Mouse (Mus musculus): ENCODE results near the gene 4931428L18Rik.

Gene 4931428L18Rik

DNA sequence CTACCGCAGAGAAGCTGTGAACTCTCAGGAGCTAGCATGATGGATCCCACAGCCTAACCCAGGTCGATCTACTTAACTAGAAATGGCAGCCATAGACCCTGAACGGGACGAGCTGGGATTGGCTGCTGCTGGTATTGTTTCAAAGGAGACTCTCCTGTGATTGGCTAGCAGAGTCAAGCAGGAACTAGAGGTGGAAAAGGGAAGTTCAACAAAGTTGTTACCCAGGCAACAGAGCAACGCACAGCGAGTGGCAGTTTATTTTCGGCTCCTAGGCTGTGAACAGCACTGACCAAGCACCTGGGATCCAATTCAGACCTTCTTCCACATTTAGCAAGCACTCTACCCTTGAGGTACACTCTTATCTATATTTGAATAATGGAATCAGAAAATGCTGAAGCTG is at the start of gene 4931428L18Rik, which contains the start of gene Pih1d3:
Gene 4931428L18Rik, minus strand, starts transcription at position 121 of the 400 bp plus-strand sequence.
Gene Pih1d3, plus strand, starts transcription at position 275 of the 400 bp plus-strand sequence.
- no peak for DNase-seq

DNA sequence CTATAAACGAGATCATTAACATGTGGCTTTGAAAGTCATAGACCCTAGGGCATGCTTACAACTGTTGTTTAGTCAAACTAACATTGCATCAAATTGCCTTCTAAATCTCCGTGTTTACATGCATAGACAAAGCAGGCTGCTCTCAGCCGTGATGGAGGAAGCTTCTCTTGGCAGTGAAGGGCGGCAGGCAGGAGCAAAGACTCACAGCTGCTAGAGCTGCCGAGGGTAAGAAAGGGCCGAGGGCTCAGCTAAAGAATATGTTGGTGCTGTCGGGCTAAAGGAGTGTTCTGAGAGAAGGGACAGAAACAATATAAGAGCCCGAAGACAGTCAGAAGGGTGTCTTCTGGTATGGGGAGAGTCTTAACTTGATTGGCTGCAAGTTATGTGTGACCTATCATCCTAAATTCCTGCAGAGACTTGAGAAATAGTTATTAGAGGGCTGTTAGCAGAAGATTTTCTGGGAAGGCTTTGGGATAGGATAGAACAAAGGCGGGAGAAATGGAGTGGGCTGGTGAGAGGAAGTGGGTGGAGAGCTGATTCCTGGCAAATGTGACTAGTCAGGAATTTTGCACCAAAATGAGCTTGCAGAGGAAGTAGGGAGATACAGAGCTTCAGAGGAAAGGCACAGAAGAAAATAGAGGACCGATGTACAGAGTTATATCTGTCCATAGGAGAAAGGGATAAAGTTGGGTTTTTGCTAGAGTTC is 37.9 kb upstream of the 4931428L18Rik start:
- DNase-seq = peak; percentile 18

DNA sequence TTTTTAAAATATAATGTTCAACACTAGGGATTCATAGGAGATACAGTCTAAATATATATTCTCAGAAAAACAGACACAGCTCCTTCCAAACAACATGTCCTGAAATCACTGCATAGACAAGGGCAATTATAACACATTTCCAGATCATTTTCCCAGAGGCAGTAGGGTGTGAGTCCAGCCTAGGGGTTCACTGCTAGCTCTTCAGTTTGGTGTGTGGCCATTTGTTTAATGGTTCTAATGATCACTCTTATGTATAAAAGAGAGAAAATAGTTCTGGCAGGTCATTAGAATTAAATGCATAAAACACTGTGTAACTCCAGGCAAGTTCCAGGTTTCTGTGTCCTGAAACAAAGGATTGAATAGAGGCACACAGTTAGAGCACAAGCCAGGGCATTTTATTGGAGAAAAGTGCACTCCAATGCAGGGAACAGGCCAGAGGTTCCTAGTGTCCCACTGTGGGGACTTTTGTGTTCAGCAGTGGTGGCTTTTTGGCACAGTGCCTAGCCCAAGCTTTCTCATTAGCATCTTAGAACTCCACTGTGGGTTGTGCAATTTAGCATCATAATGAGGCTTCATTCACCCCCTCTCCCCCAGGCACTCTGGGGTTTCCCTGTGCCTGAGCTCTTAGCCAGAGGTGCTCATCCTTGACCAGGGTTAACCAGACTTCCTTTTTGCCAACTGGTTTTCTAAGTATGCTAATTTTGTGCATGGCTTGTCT is 11.0 kb upstream of the 4931428L18Rik start:
- DNase-seq = no peak

DNA sequence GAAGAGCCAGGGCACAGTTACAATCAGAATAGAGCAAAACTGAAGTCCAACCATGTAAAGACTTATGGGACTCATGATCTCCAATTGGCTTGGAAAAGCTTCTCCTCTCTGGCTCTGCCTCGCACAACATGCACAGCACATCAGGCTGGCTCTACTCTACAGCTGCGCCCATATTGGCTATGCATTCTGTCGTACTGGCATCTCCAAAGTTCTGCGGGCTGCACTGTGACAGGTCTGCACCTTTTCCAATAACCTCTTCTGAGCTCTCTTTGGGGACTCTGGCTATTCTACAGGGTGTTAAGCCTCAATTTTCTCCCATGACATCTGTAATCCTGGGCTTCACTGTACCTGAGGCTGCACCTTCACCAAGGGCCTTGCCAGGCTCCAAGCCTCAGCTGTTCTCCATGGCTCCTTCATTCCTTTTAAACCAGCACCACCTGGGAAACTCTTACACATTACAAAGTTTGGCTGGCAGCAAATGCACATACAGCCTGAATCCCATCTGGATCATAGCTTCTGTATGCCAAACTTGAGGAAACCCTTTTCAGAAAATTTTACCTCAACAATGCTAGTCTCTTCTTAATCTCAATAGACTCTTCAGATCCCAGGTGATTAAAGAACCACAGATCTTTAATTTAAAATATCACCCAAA is 1.8 kb downstream of the 4931428L18Rik start:
- no peak for DNase-seq

DNA sequence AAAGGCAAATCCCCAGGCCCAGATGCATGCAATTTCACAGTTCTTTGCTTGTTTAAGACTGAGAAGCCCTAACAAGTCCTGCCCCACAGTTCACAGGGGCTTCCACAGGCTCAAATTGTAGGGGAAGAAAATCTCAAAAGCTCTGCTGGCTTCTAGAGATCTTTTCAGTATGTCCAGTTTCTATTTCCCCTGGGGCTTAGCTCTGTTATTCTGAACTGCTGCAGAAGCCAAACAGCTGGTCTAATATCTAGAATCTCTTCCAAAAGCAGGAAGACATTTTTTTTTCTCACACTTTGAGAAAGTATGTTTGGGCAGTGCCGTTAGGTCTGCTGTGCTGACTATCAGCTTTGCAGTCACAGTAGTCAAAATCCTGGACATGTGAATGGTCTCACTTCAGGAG is 7.7 kb downstream of the 4931428L18Rik start:
- DNase-seq = peak; percentile 5

DNA sequence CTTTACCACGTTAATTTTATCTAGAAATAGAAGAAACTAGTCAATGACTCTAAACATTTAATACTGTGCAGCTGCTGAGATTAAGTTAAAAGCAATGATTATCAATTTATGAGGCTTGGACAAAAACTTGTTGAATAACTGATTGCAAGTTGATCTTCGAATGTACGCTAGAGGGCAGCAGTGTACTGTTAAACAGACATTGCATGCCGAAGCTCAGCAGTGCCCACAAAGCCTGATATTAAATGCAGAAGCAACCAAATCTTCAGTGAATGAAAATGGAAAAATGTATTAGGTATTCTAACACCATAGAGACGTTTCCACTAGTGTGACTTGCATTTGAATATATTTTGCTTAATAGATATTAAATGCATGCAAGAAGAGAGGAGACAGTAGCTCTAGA is 12.3 kb downstream of the 4931428L18Rik start:
- DNase-seq = peak; percentile 56

DNA sequence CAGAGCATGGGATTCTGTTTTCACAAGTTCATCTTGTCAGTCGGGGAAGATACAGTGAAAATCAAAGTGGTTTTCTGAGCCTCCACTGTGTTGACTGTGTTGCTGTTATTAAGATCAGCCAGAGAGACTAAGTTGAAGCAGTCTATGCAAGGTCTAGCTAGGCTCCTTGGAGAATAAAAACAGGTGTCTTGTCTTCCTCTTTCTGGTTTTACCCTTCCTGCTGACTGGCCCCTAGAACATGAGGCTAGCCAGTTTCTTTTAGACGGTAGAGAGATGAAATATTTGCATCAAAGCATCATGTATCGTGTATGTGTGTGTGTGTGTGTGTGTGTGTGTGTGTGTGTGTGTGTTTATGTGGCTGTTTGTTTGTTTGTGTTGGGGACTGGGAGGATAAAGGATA is 16.7 kb downstream of the 4931428L18Rik start:
- DNase-seq = no peak

DNA sequence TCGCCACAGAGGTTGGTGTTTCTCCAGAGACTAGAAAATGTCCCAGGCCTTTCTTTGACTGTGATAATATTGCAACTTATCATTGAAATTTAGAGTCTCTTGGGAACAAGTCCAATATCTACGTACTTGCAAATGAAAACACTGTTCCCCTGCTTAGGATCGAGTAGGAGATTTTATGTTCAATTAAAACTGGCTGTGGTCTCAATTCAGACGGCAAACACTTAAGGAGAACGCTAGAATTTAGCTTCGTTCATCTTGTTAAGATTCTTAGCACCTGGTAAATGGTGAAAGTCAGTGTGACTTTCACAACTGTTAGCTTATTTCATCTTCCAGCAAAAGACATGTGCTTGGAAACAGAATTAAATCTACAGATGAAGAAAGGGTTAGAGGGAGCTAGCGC is 17.1 kb downstream of the 4931428L18Rik start:
- no peak for DNase-seq

DNA sequence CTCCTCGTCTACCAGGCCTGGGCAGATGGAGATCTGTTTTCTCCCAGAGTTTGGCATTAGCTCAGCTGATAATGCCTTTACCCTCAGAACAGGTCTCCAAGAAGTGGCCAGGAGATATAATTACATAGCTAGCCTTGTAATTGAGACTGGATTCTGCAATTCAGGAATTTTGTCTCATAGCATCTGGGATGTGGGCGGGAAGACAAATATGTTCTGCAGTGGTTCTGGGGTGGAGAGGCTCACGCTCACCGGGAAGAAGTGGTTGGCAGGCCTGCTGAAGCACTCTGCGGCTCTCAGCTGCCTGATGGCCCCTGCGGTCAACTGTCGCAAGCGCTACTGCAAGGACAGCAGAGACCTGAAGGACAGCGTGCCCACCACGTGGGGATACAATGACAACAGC is 18.7 kb downstream of the 4931428L18Rik start:
- no peak for DNase-seq

DNA sequence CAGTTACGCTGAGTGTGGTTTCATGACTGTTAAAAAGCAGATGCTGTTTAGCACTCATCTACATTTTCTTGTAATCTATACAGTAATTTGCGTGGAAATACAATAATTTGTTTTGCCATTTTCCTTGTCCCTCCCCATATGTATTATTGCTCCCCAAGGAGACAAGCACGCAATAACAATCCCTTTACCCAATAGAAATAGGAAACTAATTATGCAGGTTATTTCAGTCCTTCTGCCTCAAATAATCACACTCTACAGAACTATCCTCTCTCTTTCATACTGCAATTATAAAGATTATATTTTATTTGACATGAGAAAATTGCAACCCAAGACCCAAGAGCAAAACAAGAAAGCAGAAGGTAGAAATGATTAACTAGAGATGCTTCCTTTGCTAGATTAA is 25.5 kb downstream of the 4931428L18Rik start:
- no peak for DNase-seq

DNA sequence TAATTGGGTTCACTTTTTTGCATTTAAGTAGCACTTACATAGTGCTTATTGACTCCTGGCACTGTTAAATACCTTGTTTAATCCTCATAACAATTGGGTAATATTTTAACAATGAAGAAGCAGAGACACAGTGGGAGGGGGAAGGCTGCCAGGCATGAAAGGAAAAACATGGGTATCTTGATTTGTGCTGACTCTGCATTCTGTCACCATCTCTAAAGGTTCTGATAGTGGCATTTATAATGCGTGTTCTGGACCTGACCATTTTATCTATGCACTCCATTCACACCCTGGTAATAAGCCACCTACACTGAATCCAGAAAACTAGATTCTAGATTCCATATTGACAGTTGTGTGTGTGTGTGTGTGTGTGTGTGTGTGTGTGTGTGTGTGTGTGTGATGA is 26.9 kb downstream of the 4931428L18Rik start:
- no peak for DNase-seq

DNA sequence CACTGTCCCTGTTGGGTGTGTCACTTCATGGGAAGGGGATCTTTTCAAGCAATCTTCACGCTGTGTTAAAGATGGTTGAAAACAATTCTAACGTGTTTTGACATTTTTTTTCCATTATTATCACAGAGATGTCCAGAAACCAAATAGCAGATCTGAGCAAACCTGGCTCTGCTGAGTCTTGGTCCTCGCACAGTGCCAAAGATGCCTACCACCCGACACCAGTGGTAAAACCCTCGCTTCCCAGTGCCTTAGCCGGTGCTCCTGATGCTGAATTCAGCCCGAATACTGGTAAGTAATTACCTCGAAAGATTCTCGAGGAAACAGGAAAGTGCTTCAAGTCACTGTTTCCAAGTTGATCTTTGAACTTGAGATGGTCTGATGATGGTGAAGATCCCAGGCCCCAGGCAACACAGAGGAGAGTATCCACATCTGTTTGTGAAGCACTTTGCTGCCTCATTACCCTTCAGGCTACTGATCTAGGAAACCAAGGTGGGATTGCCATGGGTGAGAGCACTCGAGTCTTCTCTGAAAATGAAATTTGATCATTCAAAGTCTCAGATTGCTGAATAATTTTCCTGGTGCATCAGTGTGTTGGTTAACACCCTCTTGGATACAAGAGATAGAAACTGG is 32.1 kb downstream of the 4931428L18Rik start:
- no peak for DNase-seq

DNA sequence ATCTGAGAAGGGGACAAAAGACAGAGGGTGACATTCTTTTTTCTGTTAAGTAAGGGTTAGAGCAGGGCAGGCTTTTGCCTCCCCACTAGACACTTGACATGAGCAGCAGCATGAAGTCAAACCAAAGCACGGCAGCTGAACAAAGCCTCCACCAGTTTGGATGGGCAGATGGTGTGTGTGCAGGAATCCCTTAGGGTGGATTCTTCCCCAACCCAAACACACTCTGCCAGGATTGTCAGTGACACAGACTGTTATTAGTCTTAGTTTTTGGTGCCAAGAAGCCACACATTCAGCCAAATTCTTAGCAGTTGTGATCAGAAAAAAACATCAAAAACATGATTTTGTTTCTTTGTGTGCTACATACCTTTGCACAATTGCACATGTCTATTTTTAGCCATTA is 44.2 kb downstream of the 4931428L18Rik start:
- no peak for DNase-seq

DNA sequence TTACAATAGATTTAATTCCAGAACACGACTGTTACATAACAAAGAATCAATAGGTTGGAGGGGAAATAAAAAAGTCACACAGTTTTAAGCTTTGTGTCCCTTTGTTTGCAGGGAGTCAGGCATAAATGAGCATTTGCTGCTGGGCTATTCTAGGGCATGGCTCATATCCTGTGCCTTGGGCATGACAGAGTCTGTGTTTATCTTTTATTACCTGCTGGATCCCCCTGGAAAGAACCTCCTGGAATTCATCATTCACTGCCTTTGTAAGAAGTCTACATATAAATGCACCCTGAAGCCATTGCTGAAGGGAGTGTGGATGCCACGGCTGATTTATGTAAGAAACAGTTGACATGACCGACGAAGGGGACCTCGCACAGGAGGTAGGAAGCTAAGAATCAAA is 46.4 kb downstream of the 4931428L18Rik start, which contains the start of gene Lgsn:
Gene Lgsn, plus strand, starts transcription at position 301 of the 400 bp plus-strand sequence.
- no peak for DNase-seq

DNA sequence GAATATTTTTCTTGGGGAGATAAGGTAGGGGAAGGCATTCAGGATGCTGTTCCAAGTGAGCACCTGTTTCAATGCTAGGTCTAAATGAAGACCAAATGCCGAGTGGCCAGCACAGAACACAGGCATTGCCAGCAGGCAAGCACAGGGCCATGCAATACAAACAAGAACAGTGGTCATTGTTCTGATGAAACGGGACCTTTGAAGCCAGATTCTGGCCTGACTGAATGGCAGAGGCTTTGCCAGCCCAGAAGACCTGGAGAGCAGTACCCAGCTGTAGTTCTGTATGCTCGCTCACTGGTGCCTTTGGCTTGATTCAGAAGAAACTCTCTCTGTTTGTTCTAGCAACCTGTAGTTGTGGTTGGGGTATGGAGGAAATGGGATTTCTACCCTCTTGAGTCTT is 47.1 kb downstream of the 4931428L18Rik start:
- DNase-seq = no peak

DNA sequence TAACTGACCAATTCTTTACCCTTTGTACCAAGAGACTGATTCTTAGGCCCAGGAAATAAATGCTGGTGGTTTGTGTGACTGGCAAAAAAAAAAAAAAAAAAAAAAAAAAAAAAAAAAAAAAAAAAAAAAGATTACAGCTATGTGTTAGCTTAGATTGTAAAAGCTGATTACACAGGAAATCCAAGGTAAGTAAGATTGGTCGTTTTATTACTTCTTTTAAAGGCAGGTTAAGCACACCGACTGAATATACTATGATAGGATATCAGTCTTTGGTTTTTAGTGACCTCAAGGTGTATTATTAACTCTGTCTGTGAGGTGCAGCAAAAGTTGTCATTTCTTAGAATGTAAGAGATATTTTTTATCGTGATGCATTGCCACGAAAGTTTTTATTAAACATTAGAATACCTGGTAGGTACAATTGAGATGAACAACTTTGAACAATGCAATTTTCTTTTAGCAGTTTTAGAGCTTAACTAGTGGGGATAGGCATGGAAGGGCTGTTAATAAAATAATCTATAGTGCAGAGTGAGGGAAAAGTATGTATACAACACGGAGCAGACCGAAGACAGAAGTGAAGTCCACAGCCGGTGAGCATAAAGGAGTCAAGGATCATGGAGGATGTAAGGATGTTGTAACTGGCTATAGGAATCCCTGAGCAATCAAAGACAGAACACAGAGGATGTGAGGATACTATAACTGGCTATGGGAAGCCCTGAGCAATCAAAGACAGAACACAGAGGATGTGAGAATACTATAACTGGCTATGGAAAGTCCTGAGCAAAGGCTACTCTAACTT is 57.0 kb downstream of the 4931428L18Rik start:
- no peak for DNase-seq

DNA sequence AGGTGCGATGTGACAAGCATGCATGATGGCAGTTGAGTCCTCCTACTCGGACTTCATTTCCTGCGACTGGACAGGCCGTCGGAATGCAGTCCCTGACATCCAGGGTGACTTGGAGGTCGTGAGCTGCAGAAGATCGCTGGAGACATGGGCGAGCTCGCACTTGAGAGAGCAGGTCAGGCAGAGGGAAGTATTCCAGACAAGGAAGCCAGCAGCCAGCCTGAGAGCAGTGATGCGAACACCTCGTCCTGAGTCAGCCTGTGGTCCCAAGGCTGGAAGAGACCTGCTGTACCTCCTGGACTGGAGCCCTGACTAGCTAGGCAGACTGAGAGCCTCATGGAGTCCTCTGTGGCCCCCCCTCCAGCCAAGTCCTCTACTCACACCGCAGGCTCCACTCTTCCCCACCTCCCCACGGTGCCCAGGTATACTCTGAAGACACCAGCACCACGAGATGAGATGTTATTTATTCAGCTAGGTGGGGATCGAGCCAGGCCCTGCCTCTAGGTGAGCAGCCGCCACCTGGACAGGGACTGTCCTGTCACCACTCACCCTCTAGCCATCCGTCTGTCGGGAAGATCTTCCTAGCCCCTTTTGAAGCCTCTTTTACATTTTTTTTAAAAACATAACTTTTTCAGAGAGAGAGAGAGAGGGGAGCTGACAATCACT is 57.8 kb downstream of the 4931428L18Rik start:
- peak; percentile 2 for DNase-seq

DNA sequence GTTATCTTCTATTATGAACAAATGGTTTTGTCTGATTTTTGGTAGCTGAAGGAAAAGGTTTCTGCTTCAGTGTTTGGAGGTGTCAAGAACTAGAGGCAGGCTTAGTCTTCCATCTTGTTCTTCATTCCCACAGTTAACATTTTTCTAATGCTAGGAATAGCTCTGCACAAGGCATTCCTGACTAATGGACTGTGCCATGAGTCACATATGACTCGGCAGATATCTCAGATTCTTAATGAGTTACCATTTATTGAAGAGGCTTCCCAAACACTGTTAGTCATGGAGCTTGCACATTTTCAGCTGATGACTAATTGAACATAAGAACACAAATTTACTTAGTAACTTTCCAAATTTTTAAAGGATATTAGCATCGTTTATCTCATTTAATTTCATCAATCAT is 65.6 kb downstream of the 4931428L18Rik start:
- no peak for DNase-seq

DNA sequence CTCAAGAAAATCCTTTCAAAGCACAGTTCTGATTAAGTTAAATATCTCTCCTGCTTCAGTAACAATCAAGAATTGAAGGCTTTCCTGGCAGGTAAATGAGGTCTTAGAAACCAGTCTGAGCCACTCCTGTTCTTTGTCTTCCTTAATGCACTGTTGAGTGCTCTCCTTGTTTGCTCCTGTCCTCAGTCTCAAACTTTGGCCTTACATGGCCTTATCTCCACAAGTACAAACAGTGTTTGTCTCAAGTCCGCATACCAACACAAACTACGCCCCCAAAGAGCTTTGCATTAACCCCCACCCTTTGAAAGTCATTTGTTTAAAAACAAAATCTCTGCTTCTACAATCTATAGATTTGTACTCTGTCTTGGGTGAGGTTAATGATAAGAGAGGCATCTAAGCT is 66.3 kb downstream of the 4931428L18Rik start:
- DNase-seq = no peak

DNA sequence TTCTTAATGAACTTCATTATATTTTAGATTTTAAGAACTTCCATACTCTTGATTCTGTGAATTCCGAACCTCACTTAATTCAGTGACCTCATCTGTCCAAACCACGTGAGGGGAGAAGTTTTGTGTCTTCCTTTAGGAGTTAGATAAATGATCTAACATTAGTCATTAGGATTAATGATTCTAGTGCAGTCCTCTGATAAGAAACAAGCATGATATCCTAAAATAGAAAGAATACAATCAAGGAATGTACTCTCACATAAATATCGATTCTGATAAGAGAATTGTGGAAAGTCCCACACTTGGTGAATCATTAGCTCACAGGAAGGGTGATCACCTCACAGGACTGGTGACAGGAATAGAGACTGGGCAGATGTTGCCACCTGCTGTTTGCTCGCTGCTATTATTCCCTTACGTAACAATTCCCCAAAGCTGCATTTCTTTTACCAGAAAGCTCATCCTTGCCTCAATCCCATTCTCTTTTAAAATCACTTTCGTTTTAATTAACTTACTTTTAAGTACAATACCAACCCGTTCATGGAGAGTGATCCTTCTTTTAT is 68.6 kb downstream of the 4931428L18Rik start:
- DNase-seq = peak; percentile 69

DNA sequence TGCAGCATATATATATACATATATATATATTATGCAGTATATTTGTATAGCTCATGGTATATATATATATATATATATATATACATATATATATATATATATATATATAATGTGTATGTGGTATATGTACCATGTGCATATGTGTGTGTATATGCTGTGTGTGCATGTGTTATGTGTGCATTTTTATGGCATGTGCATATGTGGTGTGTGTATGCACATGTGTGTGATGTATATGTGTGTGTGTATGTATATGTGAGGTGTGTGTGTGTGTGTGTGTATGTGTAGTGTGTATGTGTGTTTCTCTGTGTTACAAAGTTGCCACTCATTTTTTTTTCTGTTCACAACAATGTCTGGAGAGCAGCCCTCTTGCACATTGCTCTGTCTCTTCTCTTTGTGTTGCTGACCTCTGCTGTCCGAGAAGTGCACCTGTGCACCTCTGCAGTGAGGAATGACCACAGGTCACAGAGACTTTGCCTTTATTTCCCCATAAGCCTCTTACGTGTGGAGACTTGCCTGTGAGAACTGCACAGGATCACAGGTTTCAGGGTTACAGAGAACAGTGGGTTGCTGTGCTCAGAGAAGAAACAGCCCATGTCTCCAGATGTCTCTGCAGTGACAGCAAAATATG is 69.6 kb downstream of the 4931428L18Rik start:
- peak; percentile 21 for DNase-seq
